Mouse (Mus musculus) right cerebral cortex, adult 2 months (tissue): ENCODE data around the gene Tff2.

Source experiments
- DNase-seq, 2 experiments: peaks; one replicate each; pipeline ENCODE4 v3.0.0; 2021 to 2022; ENCODE audit warnings: low spot score in 2 of 2

The Tff2 gene

DNA sequence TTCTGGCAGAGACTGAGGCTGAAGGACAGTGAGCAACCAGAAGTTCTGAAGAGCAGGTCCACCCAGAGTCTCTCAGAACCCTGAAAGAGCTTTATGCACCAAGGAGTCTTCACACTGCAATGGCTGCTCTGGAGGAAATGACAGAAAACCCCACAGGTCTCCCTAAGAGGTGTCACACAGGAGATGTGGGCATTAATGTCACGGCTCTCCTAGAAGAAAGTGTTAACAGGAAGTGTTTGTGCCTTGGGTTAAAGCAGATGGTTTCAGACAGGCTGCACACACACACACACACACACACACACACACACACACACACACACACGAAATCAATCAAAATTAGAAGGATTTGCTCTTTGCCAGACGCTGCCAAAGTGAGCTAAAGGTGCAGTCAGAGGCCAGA, 7.8 kb downstream of the Tff2 start:
- no peak for DNase-seq

DNA sequence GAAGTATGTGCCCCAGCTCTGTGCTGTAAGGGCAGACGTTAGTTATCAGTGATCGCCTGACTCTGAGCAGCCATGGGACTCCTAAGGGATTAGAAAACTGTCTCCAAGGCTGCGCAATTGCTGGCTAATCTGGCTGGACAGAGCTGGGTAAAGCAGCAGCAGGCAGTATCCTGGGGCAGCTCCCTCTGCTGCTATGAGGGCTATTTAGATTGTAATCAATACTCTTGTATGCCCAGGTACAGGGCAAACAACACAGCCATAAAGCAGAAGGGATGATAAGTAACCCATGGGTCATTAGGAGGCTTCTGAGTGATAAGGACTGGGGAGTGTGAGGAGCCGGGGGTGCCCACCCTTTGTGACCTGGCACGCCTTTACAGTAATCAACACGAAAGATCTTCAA, 9.2 kb downstream of the Tff2 start:
- DNase-seq = no peak

DNA sequence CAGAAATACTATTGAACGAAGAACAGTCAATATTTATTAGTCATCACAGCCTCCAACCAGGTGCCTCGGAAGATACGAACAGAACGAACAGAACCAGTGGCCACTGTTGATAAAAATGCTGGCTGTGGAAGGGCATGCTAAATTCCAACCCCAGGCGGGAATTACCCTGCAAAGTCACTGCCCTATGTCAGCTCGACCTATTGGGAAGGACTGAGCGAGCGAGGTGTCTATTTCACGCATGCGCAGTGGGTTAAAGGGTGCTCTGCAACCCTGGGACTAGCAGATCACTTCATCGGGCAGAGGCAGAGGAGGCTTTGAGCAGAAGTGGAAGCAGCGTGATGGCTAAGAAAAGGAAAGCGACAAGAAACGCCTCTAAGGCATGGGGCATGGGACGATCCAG, 10.3 kb downstream of the Tff2 start:
- no peak for DNase-seq

DNA sequence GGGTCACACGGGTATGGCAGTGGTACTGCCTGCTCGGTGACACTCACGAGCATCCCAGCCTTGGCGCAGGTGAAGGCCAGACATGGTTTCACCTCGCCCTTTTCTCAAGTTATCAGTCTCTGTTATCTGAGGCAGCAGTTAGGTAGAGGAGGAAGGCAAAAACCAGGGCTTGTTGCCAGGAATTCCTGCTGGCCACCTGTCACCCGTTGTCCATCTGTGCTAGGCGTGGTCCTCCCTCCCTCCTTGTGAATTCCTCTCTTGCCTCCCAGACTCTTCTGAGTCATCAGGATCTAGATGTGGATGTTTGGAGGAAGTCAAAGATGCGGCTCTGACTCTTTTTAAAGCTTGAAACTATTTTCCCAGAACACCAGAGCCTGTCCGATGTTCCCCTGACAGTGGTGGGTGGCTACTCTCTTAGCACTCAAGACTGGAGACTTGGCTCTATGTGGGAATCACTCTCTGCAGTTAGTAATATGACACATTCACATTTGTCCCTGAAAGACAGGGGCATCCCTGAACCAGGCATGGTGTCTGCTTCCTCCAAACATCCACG, 12.7 kb downstream of the Tff2 start:
- DNase-seq = peak; percentile 57 to 59

DNA sequence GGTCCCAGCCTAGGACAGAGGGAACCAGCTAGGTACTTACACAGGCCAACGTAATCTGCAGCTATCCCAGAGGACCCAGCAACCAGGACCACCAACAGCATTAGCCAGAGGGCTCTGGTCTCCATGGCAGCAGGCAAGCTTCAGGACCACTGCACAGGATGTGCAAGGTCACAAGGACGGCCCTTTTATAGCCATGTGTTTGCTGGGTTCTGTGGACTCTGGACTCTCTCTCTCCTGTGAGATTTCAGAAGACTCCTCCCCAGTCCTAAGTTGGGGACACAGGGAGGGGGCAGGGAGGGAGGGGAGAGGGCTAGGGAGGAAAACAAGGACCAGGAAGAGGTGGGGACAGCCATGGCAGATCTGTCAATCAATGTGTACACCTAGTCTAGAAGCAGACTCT, 14.6 kb downstream of the Tff2 start, which contains the start of gene Tff3:
TSS of gene Tff3 (minus strand) at position 195 of the 400 bp plus-strand sequence.
- no peak for DNase-seq

DNA sequence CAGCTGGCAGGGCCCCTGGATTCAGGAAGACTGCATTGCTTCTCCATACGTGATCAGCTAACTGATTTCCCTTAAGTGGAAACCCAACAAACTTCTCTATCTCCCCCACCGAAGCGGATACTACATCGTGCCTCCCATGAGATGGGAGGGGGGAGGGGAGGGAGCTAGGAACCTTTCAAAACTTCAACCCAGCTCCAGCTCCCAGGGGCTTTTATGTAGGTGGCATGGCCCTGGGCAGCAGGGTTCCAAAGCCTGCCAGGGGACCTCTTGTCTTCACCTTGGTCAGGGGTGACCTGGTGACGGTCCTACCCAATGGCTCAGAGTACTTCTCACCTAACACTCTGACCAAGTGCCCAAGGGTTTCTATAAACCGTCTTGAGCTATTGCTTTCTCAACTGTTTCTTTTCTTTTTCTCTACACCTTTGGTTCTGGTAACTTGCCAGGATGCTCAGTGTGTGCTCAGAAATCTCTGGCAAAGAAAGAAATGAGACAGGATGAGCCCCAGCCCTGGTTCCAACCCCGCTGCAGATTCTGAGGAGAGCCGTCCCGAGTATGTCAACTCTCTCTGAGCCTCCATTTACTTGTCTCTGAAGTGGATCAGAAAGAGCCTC, 15.3 kb downstream of the Tff2 start:
- no peak for DNase-seq

DNA sequence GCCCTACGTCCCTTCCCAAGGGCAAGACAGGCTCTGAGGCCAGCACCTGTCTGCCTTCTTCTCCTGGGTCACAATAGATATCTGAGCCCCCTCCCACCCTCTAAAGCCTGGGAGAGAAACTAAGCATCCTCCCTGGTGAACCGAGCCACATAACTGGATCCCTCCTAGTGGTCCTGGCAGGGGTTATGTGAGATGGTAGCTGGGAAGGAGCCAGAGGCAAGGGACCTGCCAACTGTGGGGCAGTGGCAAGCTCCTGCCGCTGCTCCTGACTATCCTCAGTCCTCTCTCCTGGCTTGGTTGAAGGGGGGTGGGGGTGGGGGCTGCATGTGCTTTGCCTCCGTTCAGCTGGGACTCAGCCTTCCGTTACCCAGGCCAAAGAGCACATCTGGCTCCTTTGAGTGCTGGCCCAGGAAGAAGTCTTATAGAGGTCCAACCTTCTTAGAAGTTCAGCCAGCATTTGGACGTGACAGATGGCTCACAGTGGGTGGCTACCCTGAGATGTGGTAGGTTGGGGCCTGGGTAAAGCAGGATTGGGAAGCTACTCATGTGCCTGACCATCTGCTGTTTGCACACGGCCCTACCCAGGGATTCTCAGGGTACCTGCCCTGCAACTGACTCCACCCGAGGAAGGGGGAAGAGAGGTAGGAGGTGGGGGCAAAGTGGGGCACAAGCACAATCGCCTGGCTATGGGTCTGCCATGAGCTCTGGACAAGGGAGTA, 18.4 kb downstream of the Tff2 start:
- peak; percentile 39 to 50 for DNase-seq

DNA sequence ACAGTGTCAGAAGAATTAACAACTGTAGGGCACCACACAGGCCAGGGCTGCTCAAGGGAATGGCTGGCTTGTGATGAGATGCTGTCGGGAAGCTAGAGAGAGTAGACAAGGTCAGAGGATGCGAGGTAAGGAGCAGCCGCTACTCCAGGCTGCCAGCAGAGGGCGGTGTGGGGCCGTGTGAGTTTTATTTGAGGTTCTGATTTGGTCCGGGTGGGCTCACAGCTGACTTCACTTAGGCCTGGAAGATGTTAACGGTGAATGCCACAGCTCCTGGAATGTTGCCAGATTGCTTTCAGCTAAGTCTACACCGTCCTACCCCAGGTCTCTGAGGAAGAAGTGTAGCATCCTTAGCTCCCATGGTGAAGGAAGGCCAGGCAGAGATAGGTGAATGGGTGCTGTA, 22.1 kb downstream of the Tff2 start:
- DNase-seq = peak; percentile 37 to 56

DNA sequence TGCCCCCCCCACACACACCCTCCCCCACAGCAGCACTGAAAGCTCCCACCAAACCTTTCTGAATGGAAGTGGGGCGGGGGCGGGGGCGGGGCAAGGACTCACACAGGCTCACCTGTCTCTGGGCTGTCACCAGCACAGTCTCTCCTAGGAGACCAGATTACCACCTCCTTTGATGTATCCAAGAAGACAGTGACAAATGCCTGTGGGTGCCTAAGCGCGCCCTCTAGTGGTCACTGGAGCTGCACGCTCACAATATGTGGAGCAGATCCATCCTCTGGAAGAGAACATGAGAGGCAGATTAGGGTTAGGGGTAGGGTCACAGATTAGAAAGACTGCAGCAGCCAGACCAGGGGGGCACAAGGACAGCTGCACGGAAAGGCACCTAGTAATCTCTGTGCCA, 24.7 kb downstream of the Tff2 start:
- DNase-seq = peak; percentile 84 to 91

DNA sequence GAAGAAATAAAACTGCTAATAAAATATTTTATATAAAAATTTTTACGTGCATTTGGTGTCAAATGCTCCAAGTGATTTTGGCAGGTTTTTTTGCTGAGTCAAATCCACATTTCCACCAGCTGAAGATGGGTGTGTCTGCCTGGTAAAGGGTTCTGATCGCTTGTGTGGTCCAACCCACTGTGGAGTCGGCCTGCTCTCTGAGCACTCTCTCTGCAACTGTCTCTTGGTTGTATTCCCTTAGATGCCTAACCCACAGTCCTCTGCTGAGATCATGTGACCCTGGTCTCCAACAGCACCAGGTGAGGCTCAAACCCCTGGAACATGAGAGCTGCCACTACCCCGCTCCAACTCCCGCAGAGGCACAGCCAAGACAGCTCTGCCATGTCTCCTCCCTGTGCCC, 26.1 kb downstream of the Tff2 start:
- DNase-seq = no peak

DNA sequence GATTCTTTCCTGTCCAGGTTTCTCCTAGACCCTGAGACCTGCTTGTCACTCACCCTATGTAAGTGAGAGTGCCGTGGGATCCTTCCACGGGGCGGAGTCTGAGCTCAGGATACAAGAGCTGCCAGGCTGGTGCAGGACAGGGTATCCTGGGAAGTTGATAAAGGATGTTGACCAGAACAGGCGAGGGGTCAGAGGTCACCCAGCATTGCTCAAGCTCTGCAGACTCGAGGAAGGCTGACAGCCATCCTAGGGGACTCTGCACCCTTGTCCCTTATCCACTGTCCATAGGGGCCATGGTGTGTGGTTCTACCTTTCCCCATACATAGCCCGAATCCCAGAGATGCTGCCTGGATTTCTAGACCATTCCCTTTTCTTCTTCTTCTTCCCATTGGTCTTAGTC, 28.0 kb downstream of the Tff2 start:
- DNase-seq = no peak

DNA sequence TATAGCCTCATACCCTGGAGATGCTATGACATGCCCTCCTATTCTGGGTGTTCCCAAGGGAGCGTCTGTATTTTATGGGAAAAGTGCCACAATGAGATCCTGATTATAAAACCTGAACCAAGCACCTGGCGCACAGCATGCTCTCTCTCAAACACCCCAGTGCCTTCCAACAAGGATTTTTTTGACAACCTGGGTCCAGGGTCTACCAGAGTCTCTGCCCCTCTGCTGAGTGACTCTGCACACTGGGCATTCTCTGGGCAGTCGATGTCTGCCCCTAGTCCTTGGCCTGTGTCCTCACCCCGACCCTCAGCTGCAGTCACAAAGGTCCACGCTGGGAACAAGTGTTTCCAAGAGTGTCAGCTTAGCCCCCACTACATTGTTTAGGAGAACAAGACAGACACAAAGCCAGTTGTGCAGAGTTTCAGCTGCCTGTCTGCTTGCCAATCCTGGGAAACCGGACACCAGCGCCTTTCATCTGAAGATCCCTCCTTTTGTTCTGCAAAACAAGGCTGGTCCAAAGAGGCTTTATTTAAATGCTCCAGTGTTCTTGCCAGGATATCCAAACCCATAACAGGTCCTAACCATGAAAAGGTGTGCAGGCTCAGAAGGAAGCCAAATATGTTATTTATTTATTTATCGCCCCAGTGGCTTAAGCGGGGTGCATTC, 30.8 kb downstream of the Tff2 start:
- no peak for DNase-seq

DNA sequence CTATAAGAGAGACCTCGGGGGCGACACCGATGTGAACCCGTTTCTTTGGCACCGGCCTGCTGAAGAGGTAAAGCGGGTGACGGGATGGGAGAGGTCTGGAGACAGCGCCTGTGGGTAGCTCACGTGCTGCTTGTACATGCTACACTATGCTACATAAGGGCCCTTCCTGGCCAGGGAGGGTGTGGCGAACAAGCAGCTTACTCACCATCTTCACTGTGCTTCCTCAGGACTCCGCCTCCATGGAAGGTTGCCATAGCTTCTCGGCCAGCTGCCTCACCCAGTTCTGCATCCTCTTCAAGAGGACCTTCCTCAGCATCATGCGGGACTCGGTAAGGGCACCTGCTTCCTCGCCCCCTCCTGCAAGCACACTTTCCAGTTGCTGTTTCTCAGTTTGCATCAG, 35.7 kb downstream of the Tff2 start:
- no peak for DNase-seq

DNA sequence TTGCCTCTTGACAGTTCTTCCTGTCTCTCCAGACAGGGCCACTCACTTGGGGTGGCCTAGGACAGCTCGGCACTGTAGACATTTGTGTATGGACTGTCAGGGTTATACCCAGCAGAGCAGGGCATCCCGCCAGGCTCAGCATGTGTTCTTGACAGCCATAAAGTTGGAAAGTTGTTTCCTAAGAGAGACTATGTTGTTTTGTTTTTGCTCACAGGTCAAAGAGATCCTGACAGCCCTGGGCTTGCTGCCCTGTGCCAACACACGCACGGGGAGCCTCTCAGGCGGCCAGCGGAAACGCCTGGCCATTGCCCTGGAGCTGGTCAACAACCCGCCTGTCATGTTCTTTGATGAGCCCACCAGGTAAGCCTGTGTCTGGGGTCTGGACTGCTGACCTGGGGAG, 40.3 kb downstream of the Tff2 start:
- no peak for DNase-seq

DNA sequence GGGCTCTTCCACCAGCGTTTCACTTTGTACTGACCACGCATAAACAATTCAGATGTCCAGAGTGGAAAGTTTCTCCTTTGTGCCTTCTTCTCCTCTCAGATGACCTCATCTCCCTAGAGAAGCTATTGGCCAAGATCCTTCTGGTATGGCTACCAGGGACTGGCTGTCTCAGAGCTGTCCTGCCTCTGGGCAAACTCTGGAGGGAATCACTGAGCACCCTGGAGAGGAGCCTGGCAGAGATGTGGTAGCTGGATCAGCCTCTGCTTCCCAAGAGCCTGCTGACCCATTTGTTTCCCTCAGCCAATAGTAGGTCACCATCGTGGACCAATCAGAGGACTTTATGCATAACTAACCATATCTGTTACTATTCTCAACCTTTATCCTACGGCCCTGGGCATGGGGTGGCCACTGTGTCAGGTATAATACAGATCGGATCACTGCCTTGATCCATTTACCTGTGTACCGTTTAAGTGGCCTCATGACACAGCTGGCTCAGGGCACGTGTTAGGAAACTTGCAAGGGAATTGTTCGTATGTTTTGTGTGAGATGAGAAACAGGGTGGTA, 41.0 kb downstream of the Tff2 start:
- DNase-seq = no peak

DNA sequence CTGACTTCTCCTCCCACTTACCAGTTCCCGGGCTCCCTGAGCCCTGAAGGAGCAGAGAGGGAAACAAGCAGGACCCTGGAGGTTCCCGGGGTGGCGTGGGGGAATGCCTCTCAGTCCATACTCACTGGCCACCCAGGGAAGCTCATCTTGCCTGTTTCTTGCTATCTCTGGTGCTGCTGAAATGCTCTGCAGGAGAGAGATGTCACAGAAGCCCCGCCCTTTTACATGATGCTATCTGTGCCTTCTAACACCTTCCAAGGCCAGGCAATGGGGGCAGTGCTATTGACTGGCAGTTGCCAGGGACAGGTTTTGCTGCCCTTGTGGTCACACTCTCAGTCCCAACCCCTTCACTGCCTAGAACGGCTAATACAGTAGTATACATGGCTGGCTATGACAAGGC, 45.3 kb downstream of the Tff2 start:
- no peak for DNase-seq

DNA sequence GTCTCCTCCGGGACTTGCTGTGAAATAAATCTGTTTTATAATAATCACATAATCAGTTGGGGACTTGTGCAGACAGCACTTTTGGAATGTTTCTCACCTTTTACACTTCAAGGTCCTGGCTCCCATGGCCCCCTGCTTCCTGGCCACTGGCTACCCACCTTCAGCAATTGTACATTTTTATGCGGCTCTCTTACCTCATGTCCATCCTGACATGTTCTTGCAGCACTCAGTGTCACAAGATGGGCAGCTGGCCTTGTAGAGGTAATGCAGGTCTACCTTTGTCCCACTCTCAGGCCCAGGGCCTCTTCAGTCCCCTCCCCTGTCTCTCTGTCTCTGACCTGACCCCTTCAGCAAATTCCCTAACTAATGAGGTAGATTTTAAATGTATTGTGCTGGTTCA, 47.2 kb downstream of the Tff2 start:
- DNase-seq = no peak

DNA sequence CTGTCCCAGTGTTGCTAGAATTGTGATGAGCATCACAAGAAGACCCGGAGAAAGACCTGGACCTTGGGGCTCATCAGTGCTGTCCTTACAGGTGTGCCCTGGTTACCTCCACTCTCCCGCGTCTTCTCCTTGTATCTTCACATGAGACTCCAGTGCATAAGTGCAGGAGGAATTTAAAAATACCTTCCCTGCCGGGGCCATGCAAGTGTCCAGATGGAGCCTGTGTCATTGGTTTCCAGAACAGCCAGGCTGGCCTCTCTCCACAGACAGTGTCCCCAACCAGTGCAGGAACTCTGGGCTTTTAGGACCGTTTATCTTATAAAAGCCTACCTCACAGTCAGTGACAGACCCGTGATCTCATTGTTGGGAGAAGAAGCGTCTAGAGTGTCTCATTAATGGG, 48.5 kb downstream of the Tff2 start:
- no peak for DNase-seq

DNA sequence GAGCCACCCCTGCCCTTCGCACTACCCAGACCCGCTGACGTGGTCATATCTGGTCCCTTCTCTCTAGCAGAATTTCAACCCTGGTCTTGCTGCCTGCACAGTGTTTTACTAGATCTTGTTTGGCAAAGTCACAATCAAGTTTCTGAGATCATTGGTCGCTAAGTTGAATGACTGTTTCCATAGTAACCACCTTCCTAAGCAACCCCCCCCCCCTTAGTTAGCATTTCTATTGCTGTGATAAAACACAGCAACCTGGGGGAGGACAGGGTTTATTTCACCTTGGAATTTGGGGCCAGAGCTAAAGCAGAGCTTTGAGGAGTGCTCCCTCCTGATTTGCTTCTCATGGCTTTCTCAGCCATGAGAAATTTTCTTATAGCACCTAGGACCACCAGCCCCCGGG, 49.3 kb downstream of the Tff2 start:
- no peak for DNase-seq
